Mouse (Mus musculus) thymus, adult 18-20 months (tissue): ENCODE measurements around the gene Synpo2.

Experiments used
- DNase-seq, 2 experiments: peaks; one replicate each; pipeline ENCODE4 v3.0.0; 2022; ENCODE audit warnings: mixed read lengths in 2 of 2

The Synpo2 gene

GRCm38 (mm10) chr3:123088284-123088683 is 147.7 kb downstream of the Synpo2 start:
- DNase-seq = no peak

- DNase-seq = no peak
These were observed 150.0 kb downstream of the Synpo2 start for GRCm38 (mm10) chr3:123085871-123086501.

- DNase-seq = no peak
These were observed 154.3 kb downstream of the Synpo2 start for GRCm38 (mm10) chr3:123081665-123082064.

- DNase-seq = no peak
These were observed 155.0 kb downstream of the Synpo2 start for GRCm38 (mm10) chr3:123080943-123081342.

- DNase-seq = no peak
These were observed 155.8 kb downstream of the Synpo2 start for GRCm38 (mm10) chr3:123080017-123080725.

- no peak for DNase-seq
These were observed 160.2 kb downstream of the Synpo2 start for GRCm38 (mm10) chr3:123075759-123076158.

GRCm38 (mm10) chr3:123075034-123075433 is 160.9 kb downstream of the Synpo2 start:
- no peak for DNase-seq

GRCm38 (mm10) chr3:123073351-123073750 is 162.6 kb downstream of the Synpo2 start:
- DNase-seq = no peak

GRCm38 (mm10) chr3:123072472-123072871 is 163.5 kb downstream of the Synpo2 start:
- DNase-seq = no peak

- no peak for DNase-seq
These were observed 165.0 kb downstream of the Synpo2 start for GRCm38 (mm10) chr3:123070996-123071395.

GRCm38 (mm10) chr3:123066836-123067235 is 169.1 kb downstream of the Synpo2 start:
- no peak for DNase-seq

- DNase-seq = no peak
These were observed 170.5 kb downstream of the Synpo2 start for GRCm38 (mm10) chr3:123065466-123065865.

- DNase-seq = no peak
These were observed 171.8 kb downstream of the Synpo2 start for GRCm38 (mm10) chr3:123064186-123064585.

GRCm38 (mm10) chr3:123061931-123062330 is 174.0 kb downstream of the Synpo2 start:
- DNase-seq = no peak

- no peak for DNase-seq
These were observed 177.1 kb downstream of the Synpo2 start for GRCm38 (mm10) chr3:123058832-123059231.

GRCm38 (mm10) chr3:123054178-123054577 is 181.8 kb downstream of the Synpo2 start:
- DNase-seq = no peak

GRCm38 (mm10) chr3:123053192-123053938 is 182.6 kb downstream of the Synpo2 start:
- no peak for DNase-seq

- no peak for DNase-seq
These were observed 193.6 kb downstream of the Synpo2 start for GRCm38 (mm10) chr3:123042308-123042707.

GRCm38 (mm10) chr3:123034752-123035151 is 201.2 kb downstream of the Synpo2 start, which contains the start of gene Myoz2:
Gene Myoz2 (minus strand): TSS chr3:123035015.
- no peak for DNase-seq

GRCm38 (mm10) chr3:123033804-123034203 is 202.1 kb downstream of the Synpo2 start:
- no peak for DNase-seq
